Mouse (Mus musculus) adrenal gland, postnatal 25 days (tissue): ENCODE results near the gene Agl. TPM values are rescaled to one million over a fixed set of nuclear protein-coding genes. Genes with fewer than 3 reads are reported as not detected.
"Not testable (repeated sequence)": the region's sequence is repeated elsewhere in the genome, so short reads cannot be mapped to it uniquely, and the experiment has no call there.

Source experiments
- DNase-seq: peaks from one replicate; pipeline ENCODE4 v3.0.0; 2021; ENCODE audit warnings: mixed read lengths
- total RNA-seq: library from RNA; stranded (reverse); gene quantifications from 2 replicates; pipeline ENCODE4 v1.2.3, GENCODE M21; 2021

Gene Agl
- total RNA-seq, 1 experiment from 2014 or later = 57.7 TPM

GRCm38 (mm10) chr3:116816674-116817215, 8.8 kb upstream of the Agl start:
- DNase-seq = no peak

- no peak for DNase-seq
These were observed 8.0 kb upstream of the Agl start for GRCm38 (mm10) chr3:116815916-116816315.

- no peak for DNase-seq
These were observed 7.4 kb upstream of the Agl start for GRCm38 (mm10) chr3:116815305-116815797.

GRCm38 (mm10) chr3:116812946-116813345, 5.0 kb upstream of the Agl start:
- no peak for DNase-seq

GRCm38 (mm10) chr3:116810351-116810750, 2.4 kb upstream of the Agl start:
- not testable (repeated sequence) for DNase-seq

GRCm38 (mm10) chr3:116809221-116809620, 1.3 kb upstream of the Agl start:
- DNase-seq = no peak

GRCm38 (mm10) chr3:116808507-116809217, 696 bp upstream of the Agl start:
- no peak for DNase-seq

GRCm38 (mm10) chr3:116805866-116806265, 2.1 kb downstream of the Agl start:
- DNase-seq = no peak

- DNase-seq = no peak
These were observed 3.1 kb downstream of the Agl start for GRCm38 (mm10) chr3:116804746-116805285.

GRCm38 (mm10) chr3:116801755-116802154, 6.2 kb downstream of the Agl start:
- no peak for DNase-seq

- DNase-seq = no peak
These were observed 9.0 kb downstream of the Agl start for GRCm38 (mm10) chr3:116798821-116799510.

GRCm38 (mm10) chr3:116788851-116789250, 19.1 kb downstream of the Agl start:
- no peak for DNase-seq

- DNase-seq = no peak
These were observed 21.4 kb downstream of the Agl start for GRCm38 (mm10) chr3:116786543-116786942.

GRCm38 (mm10) chr3:116785820-116786219, 22.1 kb downstream of the Agl start:
- no peak for DNase-seq

- no peak for DNase-seq
These were observed 23.2 kb downstream of the Agl start for GRCm38 (mm10) chr3:116784811-116785210.

- no peak for DNase-seq
These were observed 23.7 kb downstream of the Agl start for GRCm38 (mm10) chr3:116784290-116784689.

- no peak for DNase-seq
These were observed 31.0 kb downstream of the Agl start for GRCm38 (mm10) chr3:116776961-116777360.

- no peak for DNase-seq
These were observed 34.1 kb downstream of the Agl start for GRCm38 (mm10) chr3:116773836-116774235.

- no peak for DNase-seq
These were observed 36.4 kb downstream of the Agl start for GRCm38 (mm10) chr3:116771597-116771996.

- DNase-seq = peak; percentile 21
These were observed 41.0 kb downstream of the Agl start for GRCm38 (mm10) chr3:116766963-116767362.

- no peak for DNase-seq
These were observed 55.1 kb downstream of the Agl start for GRCm38 (mm10) chr3:116752818-116753217.

GRCm38 (mm10) chr3:116751191-116751860, 56.6 kb downstream of the Agl start:
- no peak for DNase-seq
